Mouse (Mus musculus): ENCODE measurements around the gene Rbms1.

- TF ChIP-seq GATA1 (IDR thresholded peaks at IDR 0.05; ENCODE audit: low read length) (no peak), TAL1 (IDR thresholded peaks at IDR 0.05; ENCODE audit: low read length) (no peak)
These were observed 9.3 kb upstream of the Rbms1 start for GRCm38 (mm10) chr2:60972189-60972814.

All from erythroblast, embryonic 14.5 days (primary cell).